Comparison of ENCODE assay signal across 32 mouse cellular contexts in genomic region chr7:141774855-141775254, GRCm38 (mm10). TPM values are rescaled to one million over a fixed set of nuclear protein-coding genes. Genes with fewer than 3 reads are reported as not detected.
"Had no signal": no experiment of that assay in that cellular context is flagged by ENCODE, and none has a peak within 500 bp of the region (broad histone marks: within the 10 kb centered on the region; RNA-seq: fewer than 3 reads in every experiment).

No protein-coding gene starts in this region.

- H3K4me2 ChIP-seq: heart, embryonic 12.5 days; hindbrain, embryonic 12.5 days; hindbrain, embryonic 14.5 days; intestine, embryonic 15.5 days; limb, embryonic 12.5 days had no signal

- H3K27ac ChIP-seq: heart, adult 2 months; hindbrain, embryonic 12.5 days; hindbrain, embryonic 14.5 days; intestine, embryonic 15.5 days; layer of hippocampus, adult 2 months; left cerebral cortex, adult 2 months; limb, embryonic 10.5 days; limb, embryonic 12.5 days had no signal

- DNase-seq: gastrocnemius, postnatal 14 days; gastrocnemius, postnatal 36 days; heart, adult 11 months; heart, adult 2 months; heart, postnatal 10 days; heart, postnatal 4 days; kidney, adult 18-20 months; kidney, adult 8-10 months; kidney, postnatal 10 days; kidney, postnatal 25 days; kidney, postnatal 4 days had no signal

- H3K36me3 ChIP-seq: heart, embryonic 12.5 days; hindbrain, embryonic 10.5 days; hindbrain, embryonic 12.5 days; intestine, embryonic 15.5 days; limb, embryonic 10.5 days; limb, embryonic 12.5 days had no signal

- H3K9ac ChIP-seq: heart, embryonic 12.5 days; hindbrain, embryonic 12.5 days; hindbrain, embryonic 14.5 days; intestine, embryonic 15.5 days; limb, embryonic 12.5 days had no signal

- H3K9me3 ChIP-seq: heart, embryonic 12.5 days; hindbrain, embryonic 12.5 days; intestine, embryonic 15.5 days; limb, embryonic 10.5 days; limb, embryonic 12.5 days had no signal

- H3K27me3 ChIP-seq: heart, embryonic 12.5 days; hindbrain, embryonic 12.5 days; intestine, embryonic 15.5 days; limb, embryonic 12.5 days had no signal

- ATAC-seq: hindbrain, embryonic 16.5 days; inflammation-experienced regulatory T-cells, adult 6 months; intestine, embryonic 15.5 days; intestine, postnatal 0 days had no signal

- H3K4me3 ChIP-seq: heart, adult 2 months; heart, embryonic 12.5 days; hindbrain, embryonic 10.5 days; hindbrain, embryonic 12.5 days; intestine, embryonic 15.5 days; layer of hippocampus, adult 2 months; left cerebral cortex, adult 2 months; limb, embryonic 10.5 days; limb, embryonic 12.5 days had no signal

RNA-seq across cellular contexts. Expression of gene Muc5ac, which starts 13.9 kb away (rescaled TPM):
- total RNA-seq: gastrocnemius, adult 18-20 months; gastrocnemius, adult 8-10 months; gastrocnemius, postnatal 14 days; gastrocnemius, postnatal 36 days; heart, adult 2 months; heart, postnatal 10 days; heart, postnatal 25 days; heart, postnatal 4 days; layer of hippocampus, adult 2 months; layer of hippocampus, postnatal 10 days; layer of hippocampus, postnatal 25 days; left cerebral cortex, adult 2 months; left cerebral cortex, postnatal 14 days; left cerebral cortex, postnatal 36 days had no signal
- polyA plus RNA-seq: heart, embryonic 12.5 days; hindbrain, embryonic 10.5 days; hindbrain, embryonic 12.5 days; hindbrain, embryonic 14.5 days; hindbrain, embryonic 16.5 days; inflammation-experienced regulatory T-cells, adult 6 months; intestine, embryonic 15.5 days; intestine, postnatal 0 days; kidney, embryonic 14.5 days; kidney, embryonic 16.5 days; limb, embryonic 10.5 days; limb, embryonic 12.5 days had no signal
